Mouse (Mus musculus) ovary, postnatal 10 days (tissue): ENCODE results near the gene Serpinh1.

Experiments
- DNase-seq: peaks from one replicate; pipeline ENCODE4 v3.0.0; 2022; ENCODE audit warnings: low spot score

Serpinh1 gene

GRCm38 (mm10) chr7:99352526-99353400, at the start of gene Serpinh1:
Gene Serpinh1 (minus strand): TSS chr7:99353239.
- peak; percentile 80 for DNase-seq

- DNase-seq: no peak
Observed at GRCm38 (mm10) chr7:99402477-99402876, 49.4 kb upstream of the Serpinh1 start.

- no peak for DNase-seq
Observed at GRCm38 (mm10) chr7:99401373-99401772, 48.3 kb upstream of the Serpinh1 start.

- DNase-seq: no peak
Observed at GRCm38 (mm10) chr7:99396994-99397659, 44.1 kb upstream of the Serpinh1 start.

- no peak for DNase-seq
Observed at GRCm38 (mm10) chr7:99395908-99396616, 43.0 kb upstream of the Serpinh1 start.

GRCm38 (mm10) chr7:99395385-99395784, 42.3 kb upstream of the Serpinh1 start:
- DNase-seq: no peak

- DNase-seq: no peak
Observed at GRCm38 (mm10) chr7:99393711-99394325, 40.8 kb upstream of the Serpinh1 start.

GRCm38 (mm10) chr7:99392696-99393095, 39.7 kb upstream of the Serpinh1 start:
- DNase-seq: no peak

GRCm38 (mm10) chr7:99390559-99390958, 37.5 kb upstream of the Serpinh1 start:
- DNase-seq: no peak

- no peak for DNase-seq
Observed at GRCm38 (mm10) chr7:99387356-99387755, 34.3 kb upstream of the Serpinh1 start.

- no peak for DNase-seq
Observed at GRCm38 (mm10) chr7:99386811-99387210, 33.8 kb upstream of the Serpinh1 start.

- no peak for DNase-seq
Observed at GRCm38 (mm10) chr7:99386030-99386429, 33.0 kb upstream of the Serpinh1 start.

GRCm38 (mm10) chr7:99384101-99384611, 31.1 kb upstream of the Serpinh1 start:
- no peak for DNase-seq

GRCm38 (mm10) chr7:99383246-99383645, 30.2 kb upstream of the Serpinh1 start:
- no peak for DNase-seq

GRCm38 (mm10) chr7:99382088-99383000, 29.3 kb upstream of the Serpinh1 start:
- DNase-seq: no peak

GRCm38 (mm10) chr7:99381214-99382087, 28.4 kb upstream of the Serpinh1 start, which contains the start of gene Gdpd5:
Gene Gdpd5 (plus strand): TSS chr7:99381414.
- DNase-seq: peak; percentile 99

GRCm38 (mm10) chr7:99380491-99381213, 27.6 kb upstream of the Serpinh1 start:
- DNase-seq: no peak

- no peak for DNase-seq
Observed at GRCm38 (mm10) chr7:99378870-99379269, 25.8 kb upstream of the Serpinh1 start.

- peak; percentile 67 for DNase-seq
Observed at GRCm38 (mm10) chr7:99375455-99375854, 22.4 kb upstream of the Serpinh1 start.
